Mouse (Mus musculus): ENCODE results near the gene Fars2. TPM values are rescaled to one million over a fixed set of nuclear protein-coding genes. Genes with fewer than 3 reads are reported as not detected.
A peak's percentile ranks its signal among the peaks of the same experiment; 100 is the strongest.

Gene Fars2
- polyA plus RNA-seq, 1 experiment from 2014 or later, result 32.4 TPM

- Histone ChIP-seq H3K9me3 (no peaks in the 10 kb centered on the region), H3K4me3 (replicated peaks) (no peak overlapping the region), H3K36me3 (no peaks in the 10 kb centered on the region), H3K27ac (no peak overlapping the region), H3K9ac (replicated peaks) (no peak overlapping the region), H3K27me3 (no peaks in the 10 kb centered on the region), H3K4me2 (no peak overlapping the region), H3K4me1 (replicated peaks) (no peaks in the 10 kb centered on the region)
- WGBS, result 95% methylated on average over 4 of the region's 4 CpGs
- no peak for ATAC-seq (ENCODE audit: insufficient number of reproducible peaks, insufficient read depth, low FRiP score, low TSS enrichment, low read depth)
These were observed 8.7 kb upstream of the Fars2 start for GRCm38 (mm10) chr13:36108528-36108927.

GRCm38 (mm10) chr13:36111331-36111730 lies 5.9 kb upstream of the Fars2 start:
- no peak overlapping the region for H3K27ac ChIP-seq
- H3K36me3 ChIP-seq, result no peaks in the 10 kb centered on the region
- WGBS, result 85% methylated on average over 2 of the region's 2 CpGs
- no peak for ATAC-seq (ENCODE audit: insufficient number of reproducible peaks, insufficient read depth, low FRiP score, low TSS enrichment, low read depth)
- H3K4me1 ChIP-seq (replicated peaks), result no peaks in the 10 kb centered on the region
- H3K4me3 ChIP-seq (replicated peaks), result no peak overlapping the region
- no peak overlapping the region for H3K4me2 ChIP-seq
- no peaks in the 10 kb centered on the region for H3K9me3 ChIP-seq
- no peaks in the 10 kb centered on the region for H3K27me3 ChIP-seq
- H3K9ac ChIP-seq (replicated peaks), result no peak overlapping the region

GRCm38 (mm10) chr13:36113181-36113580 lies 4.0 kb upstream of the Fars2 start:
- WGBS, result 90% methylated on average over 5 of the region's 5 CpGs
- Histone ChIP-seq H3K4me1 (replicated peaks) (no peaks in the 10 kb centered on the region; the same call in 1 of the 2 replicates), H3K4me3 (replicated peaks) (no peak overlapping the region), H3K36me3 (no peaks in the 10 kb centered on the region), H3K4me2 (no peak overlapping the region), H3K9me3 (no peaks in the 10 kb centered on the region), H3K27ac (no peak overlapping the region), H3K9ac (replicated peaks) (no peak overlapping the region), H3K27me3 (no peaks in the 10 kb centered on the region)
- ATAC-seq (ENCODE audit: insufficient number of reproducible peaks, insufficient read depth, low FRiP score, low TSS enrichment, low read depth), result no peak

- Histone ChIP-seq H3K4me2 (peak overlapping the region; percentile 86), H3K27me3 (no peaks in the 10 kb centered on the region), H3K36me3 (no peaks in the 10 kb centered on the region), H3K4me3 (replicated peaks) (peak overlapping the region; percentile 68), H3K27ac (no peak overlapping the region), H3K9me3 (no peaks in the 10 kb centered on the region), H3K4me1 (replicated peaks) (peaks cover 2% of the 10 kb centered on the region; the same call in 1 of the 2 replicates), H3K9ac (replicated peaks) (peak overlapping the region; percentile 73)
- peak; percentile 26; the same call in 1 of the 2 replicates for ATAC-seq (ENCODE audit: insufficient number of reproducible peaks, insufficient read depth, low FRiP score, low TSS enrichment, low read depth)
- 8% methylated on average over 21 of the region's 21 CpGs for WGBS
These were observed 581 bp upstream of the Fars2 start for GRCm38 (mm10) chr13:36116520-36117142.

GRCm38 (mm10) chr13:36119684-36120083 lies 2.5 kb downstream of the Fars2 start:
- no peak for ATAC-seq (ENCODE audit: insufficient number of reproducible peaks, insufficient read depth, low FRiP score, low TSS enrichment, low read depth)
- no peak overlapping the region for H3K9ac ChIP-seq (replicated peaks)
- peaks cover 2% of the 10 kb centered on the region; the same call in 1 of the 2 replicates for H3K4me1 ChIP-seq (replicated peaks)
- 76% methylated on average over 4 of the region's 4 CpGs for WGBS
- no peaks in the 10 kb centered on the region for H3K36me3 ChIP-seq
- no peaks in the 10 kb centered on the region for H3K9me3 ChIP-seq
- no peaks in the 10 kb centered on the region for H3K27me3 ChIP-seq
- no peak overlapping the region for H3K4me3 ChIP-seq (replicated peaks)
- H3K4me2 ChIP-seq, result no peak overlapping the region
- no peak overlapping the region for H3K27ac ChIP-seq

- no peak for ATAC-seq (ENCODE audit: insufficient number of reproducible peaks, insufficient read depth, low FRiP score, low TSS enrichment, low read depth)
- Histone ChIP-seq H3K4me1 (replicated peaks) (peaks cover 2% of the 10 kb centered on the region; the same call in 1 of the 2 replicates), H3K27me3 (no peaks in the 10 kb centered on the region), H3K9me3 (no peaks in the 10 kb centered on the region), H3K9ac (replicated peaks) (no peak overlapping the region), H3K27ac (no peak overlapping the region), H3K36me3 (no peaks in the 10 kb centered on the region), H3K4me2 (no peak overlapping the region), H3K4me3 (replicated peaks) (no peak overlapping the region)
These were observed 3.4 kb downstream of the Fars2 start for GRCm38 (mm10) chr13:36120606-36121005.

- Histone ChIP-seq H3K4me2 (no peak overlapping the region), H3K9ac (replicated peaks) (no peak overlapping the region), H3K4me1 (replicated peaks) (no peaks in the 10 kb centered on the region), H3K36me3 (no peaks in the 10 kb centered on the region), H3K27ac (no peak overlapping the region), H3K9me3 (peaks cover 6% of the 10 kb centered on the region; the same call in 1 of the 2 replicates), H3K27me3 (no peaks in the 10 kb centered on the region), H3K4me3 (replicated peaks) (no peak overlapping the region)
- WGBS, result 100% methylated on average over 2 of the region's 2 CpGs
- ATAC-seq (ENCODE audit: insufficient number of reproducible peaks, insufficient read depth, low FRiP score, low TSS enrichment, low read depth), result no peak
These were observed 12.3 kb downstream of the Fars2 start for GRCm38 (mm10) chr13:36129360-36130054.

- no peak for ATAC-seq (ENCODE audit: insufficient number of reproducible peaks, insufficient read depth, low FRiP score, low TSS enrichment, low read depth)
- no peaks in the 10 kb centered on the region for H3K27me3 ChIP-seq
- no peak overlapping the region for H3K4me2 ChIP-seq
- H3K4me3 ChIP-seq (replicated peaks), result no peak overlapping the region
- peaks cover 6% of the 10 kb centered on the region; the same call in 1 of the 2 replicates for H3K9me3 ChIP-seq
- no peaks in the 10 kb centered on the region for H3K4me1 ChIP-seq (replicated peaks)
- no peak overlapping the region for H3K9ac ChIP-seq (replicated peaks)
- WGBS, result 95% methylated on average over 5 of the region's 5 CpGs
- no peak overlapping the region for H3K27ac ChIP-seq
- no peaks in the 10 kb centered on the region for H3K36me3 ChIP-seq
These were observed 14.2 kb downstream of the Fars2 start for GRCm38 (mm10) chr13:36131401-36131800.

- ATAC-seq (ENCODE audit: insufficient number of reproducible peaks, insufficient read depth, low FRiP score, low TSS enrichment, low read depth), result no peak
- Histone ChIP-seq H3K4me1 (replicated peaks) (no peaks in the 10 kb centered on the region), H3K27ac (no peak overlapping the region), H3K4me2 (no peak overlapping the region), H3K9me3 (peaks cover 6% of the 10 kb centered on the region; the same call in 1 of the 2 replicates), H3K4me3 (replicated peaks) (no peak overlapping the region), H3K27me3 (no peaks in the 10 kb centered on the region), H3K9ac (replicated peaks) (no peak overlapping the region), H3K36me3 (no peaks in the 10 kb centered on the region)
- WGBS, result 72% methylated on average over 5 of the region's 5 CpGs
These were observed 14.9 kb downstream of the Fars2 start for GRCm38 (mm10) chr13:36131992-36132649.

- no peaks in the 10 kb centered on the region for H3K27me3 ChIP-seq
- H3K27ac ChIP-seq, result 0 out of 2 replicates have a peak overlapping the region, but pooled peaks have one; percentile 7
- 77% methylated on average over 5 of the region's 5 CpGs for WGBS
- no peaks in the 10 kb centered on the region for H3K4me1 ChIP-seq (replicated peaks)
- no peak overlapping the region for H3K4me3 ChIP-seq (replicated peaks)
- H3K4me2 ChIP-seq, result no peak overlapping the region
- no peaks in the 10 kb centered on the region for H3K9me3 ChIP-seq
- no peak for ATAC-seq (ENCODE audit: insufficient number of reproducible peaks, insufficient read depth, low FRiP score, low TSS enrichment, low read depth)
- H3K36me3 ChIP-seq, result no peaks in the 10 kb centered on the region
- H3K9ac ChIP-seq (replicated peaks), result no peak overlapping the region
These were observed 22.5 kb downstream of the Fars2 start for GRCm38 (mm10) chr13:36139703-36140102.

- 91% methylated on average over 5 of the region's 5 CpGs for WGBS
- Histone ChIP-seq H3K27me3 (no peaks in the 10 kb centered on the region), H3K4me3 (replicated peaks) (no peak overlapping the region), H3K4me1 (replicated peaks) (no peaks in the 10 kb centered on the region), H3K4me2 (no peak overlapping the region), H3K27ac (no peak overlapping the region), H3K9me3 (no peaks in the 10 kb centered on the region), H3K36me3 (no peaks in the 10 kb centered on the region), H3K9ac (replicated peaks) (no peak overlapping the region)
- ATAC-seq (ENCODE audit: insufficient number of reproducible peaks, insufficient read depth, low FRiP score, low TSS enrichment, low read depth), result no peak
These were observed 23.2 kb downstream of the Fars2 start for GRCm38 (mm10) chr13:36140247-36141016.

Measured in limb, embryonic 12.5 days (tissue).